Mouse (Mus musculus): ENCODE measurements around the gene Zranb1.
A peak's percentile ranks its signal among the peaks of the same experiment; 100 is the strongest.

The Zranb1 gene

DNA sequence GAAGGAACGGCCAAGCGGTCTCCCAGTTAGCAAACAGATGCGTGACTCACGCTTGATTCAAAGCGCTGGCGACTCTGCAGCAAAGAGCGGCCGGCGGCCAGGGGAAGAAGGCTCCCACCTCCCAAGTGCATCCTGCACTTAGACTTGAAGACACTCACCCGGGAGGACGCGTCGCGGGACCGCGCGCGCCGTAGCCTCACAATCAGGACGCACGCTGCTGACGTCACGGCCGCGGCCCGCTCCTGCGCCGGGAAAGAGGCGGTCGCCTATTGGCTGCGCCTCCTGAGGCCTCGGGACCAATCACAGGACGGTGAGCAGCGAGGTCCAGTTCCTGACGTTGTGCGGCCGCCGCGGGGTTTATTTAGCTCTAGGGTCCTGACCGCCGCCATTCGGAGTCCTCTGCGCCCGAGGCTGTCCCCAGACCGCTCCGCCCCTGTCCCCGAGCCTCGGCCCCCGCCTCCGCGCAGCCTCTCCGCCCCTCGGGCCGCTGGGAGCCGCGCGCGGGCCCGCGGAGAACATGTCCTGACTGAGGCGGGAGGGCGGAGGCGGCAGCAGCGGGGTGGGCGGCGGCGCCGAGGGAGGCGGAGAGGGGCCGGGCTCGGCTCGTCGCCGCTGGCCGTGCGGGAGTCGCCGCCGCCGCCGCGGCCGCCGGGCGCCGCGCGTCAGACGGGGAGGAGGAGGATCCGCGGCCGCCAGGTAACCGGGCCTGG is at the start of gene Zranb1:
Gene Zranb1, plus strand, starts transcription at position 293 of the 710 bp plus-strand sequence.
- DNase-seq (ENCODE audit: low spot score in 2 of 2): peak; percentile 99

- no peak for DNase-seq (ENCODE audit: low spot score in 2 of 2)
Measured at GRCm38 (mm10) chr7:132882343-132882742, 48.6 kb upstream of the Zranb1 start.

DNA sequence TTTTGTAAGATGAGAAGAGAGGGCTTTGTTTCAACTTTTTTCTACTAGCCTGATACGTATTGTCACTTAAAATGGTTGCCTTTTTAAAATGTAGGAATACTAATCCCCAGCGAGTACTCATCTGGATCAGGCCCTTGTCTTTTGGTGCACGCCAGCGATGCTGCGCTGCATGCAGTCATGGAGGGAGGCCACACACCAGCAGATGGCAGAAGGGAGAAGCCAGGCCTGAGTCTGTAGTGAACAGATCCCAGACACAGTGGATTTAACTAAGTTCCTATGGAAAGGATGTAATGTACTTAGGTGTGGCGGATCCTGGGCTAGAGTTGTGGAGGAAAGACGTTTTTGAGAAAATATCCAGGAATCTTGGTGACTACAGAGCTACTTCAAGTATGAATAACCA is 46.9 kb upstream of the Zranb1 start:
- peak; percentile 40 to 43 for DNase-seq (ENCODE audit: low spot score in 2 of 2)

- DNase-seq (ENCODE audit: low spot score in 2 of 2): no peak
Measured at GRCm38 (mm10) chr7:132887019-132887804, 43.7 kb upstream of the Zranb1 start.

DNA sequence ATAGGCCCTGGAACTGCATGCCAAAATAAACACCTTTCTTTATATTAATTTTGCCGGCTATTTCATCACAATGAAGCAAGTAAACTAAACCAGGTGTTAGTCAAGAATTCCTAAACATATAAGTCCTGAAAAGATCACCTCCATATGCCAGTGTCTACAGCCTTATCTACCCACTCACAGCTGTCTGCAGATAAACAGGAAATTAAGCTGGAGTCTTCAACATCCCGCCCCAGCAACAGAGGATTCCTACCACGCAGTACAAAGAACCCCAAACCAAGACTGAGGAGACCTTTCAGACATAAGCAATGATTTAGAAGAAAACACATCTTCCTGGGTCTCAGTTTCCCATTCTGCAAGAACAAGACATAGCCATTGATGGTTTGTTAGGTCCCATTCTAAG is 42.9 kb upstream of the Zranb1 start:
- no peak for DNase-seq (ENCODE audit: low spot score in 2 of 2)

DNA sequence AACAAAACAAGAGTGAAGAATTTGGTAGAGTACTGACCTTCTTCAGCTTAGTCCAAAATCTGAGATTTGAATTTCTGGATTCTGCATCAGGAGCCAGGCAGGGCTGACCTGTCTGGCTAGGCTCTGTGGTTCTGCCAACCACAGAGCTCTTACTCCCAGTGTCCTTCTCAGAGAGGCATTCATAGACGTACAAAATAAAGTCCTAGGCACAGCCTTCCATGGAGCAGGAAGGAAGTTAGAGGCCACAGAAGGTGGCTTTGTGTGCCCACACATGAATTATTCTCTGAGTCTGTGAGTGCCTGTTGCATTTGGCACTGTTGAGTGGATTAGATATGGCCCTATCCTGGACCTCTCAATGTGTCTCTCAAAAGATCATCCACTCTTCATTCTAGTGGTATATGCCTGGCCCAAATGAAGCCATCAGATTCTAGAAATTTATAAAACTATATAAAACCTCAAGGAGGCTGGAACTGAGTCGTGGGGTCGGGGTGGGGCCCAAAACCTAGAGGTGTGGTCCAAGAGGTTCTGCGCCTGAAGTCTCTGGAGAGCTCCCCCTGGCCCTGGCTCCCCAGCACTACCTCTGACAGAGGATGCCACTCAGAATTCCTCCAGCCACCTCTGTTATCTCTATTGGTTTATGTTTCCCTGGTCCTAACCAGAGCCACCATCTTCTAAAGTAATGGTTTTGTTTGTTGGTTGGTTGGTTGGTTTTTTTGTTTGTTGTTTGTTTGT is 42.3 kb upstream of the Zranb1 start:
- DNase-seq (ENCODE audit: low spot score in 2 of 2): no peak

GRCm38 (mm10) chr7:132889691-132890090 is 41.3 kb upstream of the Zranb1 start:
- no peak for DNase-seq (ENCODE audit: low spot score in 2 of 2)

GRCm38 (mm10) chr7:132890201-132890600 is 40.7 kb upstream of the Zranb1 start:
- DNase-seq (ENCODE audit: low spot score in 2 of 2): no peak

GRCm38 (mm10) chr7:132891561-132892310 is 39.2 kb upstream of the Zranb1 start:
- no peak for DNase-seq (ENCODE audit: low spot score in 2 of 2)

DNA sequence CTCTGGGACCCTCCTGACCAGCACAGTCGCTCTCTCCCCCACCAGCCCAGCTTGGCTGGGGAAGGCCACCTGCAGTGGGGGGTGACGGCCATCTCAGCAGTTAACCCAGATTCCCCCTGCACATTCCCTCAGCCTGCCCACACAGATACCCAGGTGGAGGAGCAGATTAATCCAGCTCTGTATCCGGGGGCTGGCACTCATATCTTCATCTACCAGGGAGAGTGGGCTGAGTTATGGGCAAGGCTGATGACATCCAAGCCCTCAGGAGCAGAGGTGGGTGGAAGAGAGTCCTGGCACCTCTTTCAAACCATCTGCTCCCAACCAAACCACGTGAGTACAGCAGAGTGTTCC is 38.7 kb upstream of the Zranb1 start:
- no peak for DNase-seq (ENCODE audit: low spot score in 2 of 2)

DNA sequence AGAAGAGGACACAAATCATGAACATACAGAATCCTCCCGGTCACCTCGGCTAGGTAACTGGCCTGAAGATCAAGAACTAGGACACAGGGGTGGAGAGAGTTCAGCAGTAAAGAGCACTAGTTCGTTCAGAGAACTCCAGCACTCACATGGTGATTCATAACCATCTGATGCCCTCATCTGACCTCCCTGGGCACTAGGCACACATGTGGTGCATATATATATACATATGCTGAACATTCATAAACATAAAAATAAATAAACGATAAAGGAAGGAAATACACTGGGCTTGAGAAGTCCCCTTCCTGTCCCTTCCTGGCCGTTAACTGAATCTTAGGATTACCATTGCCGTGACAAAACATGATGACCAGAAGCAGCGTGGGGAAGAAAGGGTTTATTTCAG is 38.1 kb upstream of the Zranb1 start:
- no peak for DNase-seq (ENCODE audit: low spot score in 2 of 2)

DNA sequence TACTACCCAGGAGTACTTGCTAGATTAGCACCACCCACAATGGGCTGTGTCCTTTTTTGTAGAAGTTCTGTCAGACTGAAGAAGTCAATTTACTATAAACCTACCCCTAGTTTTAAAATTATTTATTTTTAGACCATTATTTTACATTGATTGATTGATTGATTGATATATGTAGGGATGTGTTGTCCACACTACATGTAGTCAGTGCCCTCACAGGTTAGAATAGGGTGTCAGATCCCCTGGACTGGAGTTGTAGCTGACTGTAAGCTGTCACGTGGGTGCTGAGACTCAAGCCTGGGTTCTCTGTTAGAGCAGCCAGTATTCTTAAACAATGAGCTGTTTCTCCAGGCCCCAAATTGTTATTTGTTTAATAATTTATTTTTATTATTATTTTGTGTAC is 37.6 kb upstream of the Zranb1 start:
- DNase-seq (ENCODE audit: low spot score in 2 of 2): no peak

- no peak for DNase-seq (ENCODE audit: low spot score in 2 of 2)
Measured at GRCm38 (mm10) chr7:132894841-132895555, 35.9 kb upstream of the Zranb1 start.

DNA sequence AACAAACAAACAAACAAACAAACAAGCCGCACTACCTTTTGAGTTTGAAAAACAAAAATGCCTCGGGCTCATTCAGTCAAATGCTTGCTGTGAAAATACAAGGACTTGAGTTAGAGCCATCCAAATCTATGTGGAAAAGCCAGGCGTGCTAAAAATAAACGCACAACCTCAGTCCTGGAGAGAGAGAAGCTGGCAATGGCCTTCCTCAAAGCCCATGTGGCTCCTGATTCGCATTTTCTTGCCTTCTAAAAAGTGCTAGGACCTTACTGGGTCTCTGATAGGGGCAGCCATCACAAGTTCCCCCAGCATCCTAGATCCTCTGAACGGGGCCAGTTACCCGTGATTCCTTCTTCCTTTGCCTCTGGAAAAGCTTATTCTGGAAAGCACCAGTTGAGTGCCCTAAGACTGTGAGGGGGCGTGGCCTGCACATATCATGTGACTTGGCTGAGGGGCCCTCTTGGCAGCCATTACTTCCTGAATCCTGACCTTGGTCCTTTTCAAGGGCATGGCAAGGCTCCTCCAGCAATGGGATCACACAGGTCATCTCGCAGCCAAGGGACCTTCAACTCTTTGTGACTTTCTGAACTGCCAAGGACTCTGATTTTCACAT is 34.6 kb upstream of the Zranb1 start:
- DNase-seq (ENCODE audit: low spot score in 2 of 2): no peak

DNA sequence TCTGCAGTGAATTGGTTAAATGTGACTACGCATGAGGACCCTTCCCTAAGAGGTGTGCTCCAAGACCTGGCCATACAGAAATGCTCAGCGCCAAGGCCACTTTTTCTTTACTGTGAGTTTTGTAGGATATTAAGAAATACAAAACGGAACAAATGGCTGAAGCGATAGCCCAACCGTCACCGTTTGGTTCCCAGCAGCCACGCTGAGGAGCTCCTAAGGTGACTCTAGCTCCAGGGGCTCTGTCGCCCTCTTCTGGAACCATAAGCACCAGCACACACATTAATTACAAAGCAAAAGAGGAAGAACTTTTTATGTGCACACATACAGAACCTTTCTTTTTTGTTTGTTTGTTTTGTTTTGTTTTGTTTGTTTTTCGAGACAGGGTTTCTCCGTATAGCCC is 33.7 kb upstream of the Zranb1 start:
- DNase-seq (ENCODE audit: low spot score in 2 of 2): no peak

DNA sequence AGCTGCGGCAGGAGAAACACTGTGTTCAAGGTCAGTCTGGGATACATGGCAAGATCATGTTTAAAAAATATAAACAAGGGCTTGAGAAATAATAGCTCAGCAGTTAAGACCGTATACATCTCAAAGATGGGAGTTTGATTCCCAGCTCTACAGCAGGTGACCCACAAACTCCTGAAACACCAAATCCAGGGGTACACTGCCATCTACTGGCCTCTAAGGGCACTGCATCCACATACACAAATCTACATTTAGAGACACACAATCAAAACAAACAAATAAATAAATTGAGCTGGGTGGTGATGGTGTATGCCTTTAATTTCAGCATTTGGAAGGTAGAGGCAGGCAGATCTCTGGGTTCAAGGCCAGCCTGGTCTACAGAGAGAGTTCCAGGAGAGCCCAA is 32.7 kb upstream of the Zranb1 start:
- no peak for DNase-seq (ENCODE audit: low spot score in 2 of 2)

DNA sequence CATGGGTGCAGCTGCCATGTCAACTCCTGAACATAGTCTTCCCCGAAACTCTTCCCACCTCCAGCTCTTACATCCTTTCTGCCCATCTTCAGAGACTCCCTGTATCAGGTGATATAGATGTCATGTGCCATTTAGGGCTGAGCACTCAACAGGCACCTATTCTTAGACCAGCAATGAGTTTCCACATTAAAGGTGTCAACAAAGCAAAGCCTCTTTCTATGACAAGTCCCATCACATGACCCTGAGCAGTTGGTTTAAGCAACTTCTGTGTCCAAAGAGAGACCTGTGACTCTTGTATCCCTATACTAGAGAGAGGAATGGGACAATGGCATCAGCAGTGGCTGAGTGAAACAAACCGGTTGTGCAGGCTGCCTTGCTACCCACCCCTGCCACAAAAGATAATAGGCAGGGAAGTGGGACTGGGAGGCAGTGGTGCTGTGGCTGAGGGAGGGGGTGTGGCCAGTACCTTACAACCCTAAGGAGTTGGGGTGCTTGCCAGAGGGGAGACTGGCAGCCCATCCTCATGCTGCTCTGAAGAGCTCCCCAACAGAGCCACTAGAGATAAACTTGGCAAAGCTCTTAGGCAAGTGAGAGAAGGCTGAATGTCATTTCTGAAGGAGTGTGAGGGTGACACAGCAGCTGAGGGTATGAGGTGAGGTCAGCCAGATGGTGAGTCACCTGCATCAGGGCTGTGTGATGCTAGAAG is 30.0 kb upstream of the Zranb1 start:
- DNase-seq (ENCODE audit: low spot score in 2 of 2): no peak

DNA sequence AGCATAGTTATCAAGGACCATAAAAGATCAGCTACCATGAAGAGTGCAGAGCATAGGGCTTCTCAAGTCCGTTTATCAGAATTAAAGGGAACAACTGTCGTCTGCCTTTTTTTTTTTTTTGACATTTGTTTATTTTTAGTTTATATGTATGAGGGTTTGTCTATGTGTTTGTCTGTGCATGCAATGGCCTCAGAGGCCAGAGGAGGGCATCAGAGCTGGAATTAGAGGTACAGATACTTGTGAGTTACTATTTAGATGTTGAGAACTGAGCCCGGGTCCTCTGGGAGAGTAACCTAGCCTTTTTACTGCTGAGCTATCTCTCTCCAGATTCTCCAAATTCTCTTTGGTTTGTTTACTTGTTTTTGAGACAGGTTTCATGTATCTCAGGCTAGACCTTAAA is 27.1 kb upstream of the Zranb1 start:
- no peak for DNase-seq (ENCODE audit: low spot score in 2 of 2)

- DNase-seq (ENCODE audit: low spot score in 2 of 2): no peak
Measured at GRCm38 (mm10) chr7:132921971-132922370, 9.0 kb upstream of the Zranb1 start.

GRCm38 (mm10) chr7:132925227-132925626 is 5.7 kb upstream of the Zranb1 start:
- DNase-seq (ENCODE audit: low spot score in 2 of 2): no peak

All from right cerebral cortex, postnatal 10 days (tissue).